Mouse (Mus musculus): ENCODE measurements around the gene Zfhx3. TPM values are rescaled to one million over a fixed set of nuclear protein-coding genes. Genes with fewer than 3 reads are reported as not detected.

Gene Zfhx3
- total and polyA plus RNA-seq, 3 experiments = 0.23 to 2.5 TPM; not detected in 1

- Histone ChIP-seq H3K36me3 (ENCODE audit: control insufficient read depth in 1 of 2, insufficient read depth in 2 of 2, low read length in 2 of 2) (peaks cover 0 to 19% of the 10 kb centered on the region in 2 experiments; a peak in 2 of 4 replicates), H3K9me3 (replicated peaks; ENCODE audit: insufficient read depth, low read length) (no peaks in the 10 kb centered on the region), H3K9ac (ENCODE audit: control insufficient read depth, low read depth, low read length, poor library complexity, severe bottlenecking) (no peak overlapping the region), H3K27me3 (ENCODE audit: control insufficient read depth in 1 of 2, insufficient read depth in 2 of 2, low read length in 2 of 2) (no peaks in the 10 kb centered on the region), H3K79me2 (ENCODE audit: control insufficient read depth, insufficient read depth, low read length, poor library complexity) (no peaks in the 10 kb centered on the region), H3K4me1 (ENCODE audit: control insufficient read depth in 1 of 2, insufficient read depth in 2 of 2, low read length in 2 of 2) (peaks cover 7 to 15% of the 10 kb centered on the region in 2 experiments), H3K4me3 (ENCODE audit: control insufficient read depth in 1 of 2, insufficient read depth in 1 of 2, low read depth in 2 of 2, low read length in 2 of 2) (no peak overlapping the region), H3K27ac (ENCODE audit: control insufficient read depth, low read depth, low read length) (no peak overlapping the region)
- TF ChIP-seq MXI1 (IDR thresholded peaks at IDR 0.05; ENCODE audit: low read depth, low read length) = no peak
- TF ChIP-seq NRF1 (IDR thresholded peaks at IDR 0.05; ENCODE audit: insufficient read depth, low read depth, low read length, poor library complexity, severe bottlenecking) = no peak
- TF ChIP-seq CTCF (IDR thresholded peaks at IDR 0.05 in 2 of 3, conservative IDR thresholded peaks at IDR 0.05 in 1 of 3; ENCODE audit: control insufficient read depth in 1 of 3, insufficient read depth in 1 of 3, low read depth in 2 of 3, low read length in 3 of 3, poor library complexity in 1 of 3, severe bottlenecking in 1 of 3) = no peak
- TF ChIP-seq RCOR1 (IDR thresholded peaks at IDR 0.05; ENCODE audit: low read depth, low read length) = no peak
- no peak for TF ChIP-seq USF2 (IDR thresholded peaks at IDR 0.05; ENCODE audit: borderline replicate concordance in 1 of 2, insufficient read depth in 1 of 2, low read depth in 1 of 2, low read length in 2 of 2)
- TF ChIP-seq POLR2A (IDR thresholded peaks at IDR 0.05; ENCODE audit: control insufficient read depth in 1 of 2, insufficient read depth in 1 of 2, low read depth in 1 of 2, low read length in 2 of 2, poor library complexity in 1 of 2) = no peak
- TF ChIP-seq ZNF384 (IDR thresholded peaks at IDR 0.05; ENCODE audit: low read depth, low read length) = no peak
- no peak for TF ChIP-seq ZMIZ1 (IDR thresholded peaks at IDR 0.05; ENCODE audit: low read depth, low read length)
- TF ChIP-seq MAFK (IDR thresholded peaks at IDR 0.05; ENCODE audit: borderline replicate concordance, low read depth, low read length) = no peak
- no peak for TF ChIP-seq ZKSCAN1 (IDR thresholded peaks at IDR 0.05; ENCODE audit: low read depth, low read length)
- TF ChIP-seq BHLHE40 (IDR thresholded peaks at IDR 0.05; ENCODE audit: borderline replicate concordance, low read depth, low read length) = no peak
- TF ChIP-seq TBP (IDR thresholded peaks at IDR 0.05; ENCODE audit: low read depth, low read length) = no peak
- TF ChIP-seq EP300 (IDR thresholded peaks at IDR 0.05; ENCODE audit: low read depth in 1 of 2, low read length in 2 of 2) = no peak
- no peak for TF ChIP-seq SMC3 (IDR thresholded peaks at IDR 0.05; ENCODE audit: low read depth, low read length)
- no peak for TF ChIP-seq USF1 (IDR thresholded peaks at IDR 0.05; ENCODE audit: low read depth, low read length)
- DNase-seq (ENCODE audit: low read depth, low spot score) = no peak
Observed at GRCm38 (mm10) chr8:108608678-108609077, 666.2 kb downstream of the Zfhx3 start.

GRCm38 (mm10) chr8:108609114-108609513, 666.7 kb downstream of the Zfhx3 start:
- Histone ChIP-seq H3K9me3 (replicated peaks; ENCODE audit: insufficient read depth, low read length) (no peaks in the 10 kb centered on the region), H3K27ac (ENCODE audit: control insufficient read depth, low read depth, low read length) (no peak overlapping the region), H3K36me3 (ENCODE audit: control insufficient read depth in 1 of 2, insufficient read depth in 2 of 2, low read length in 2 of 2) (peaks cover 0 to 19% of the 10 kb centered on the region in 2 experiments; a peak in 2 of 4 replicates), H3K4me3 (ENCODE audit: control insufficient read depth in 1 of 2, insufficient read depth in 1 of 2, low read depth in 2 of 2, low read length in 2 of 2) (no peak overlapping the region), H3K79me2 (ENCODE audit: control insufficient read depth, insufficient read depth, low read length, poor library complexity) (no peaks in the 10 kb centered on the region), H3K27me3 (ENCODE audit: control insufficient read depth in 1 of 2, insufficient read depth in 2 of 2, low read length in 2 of 2) (no peaks in the 10 kb centered on the region), H3K9ac (ENCODE audit: control insufficient read depth, low read depth, low read length, poor library complexity, severe bottlenecking) (no peak overlapping the region), H3K4me1 (ENCODE audit: control insufficient read depth in 1 of 2, insufficient read depth in 2 of 2, low read length in 2 of 2) (peaks cover 7 to 15% of the 10 kb centered on the region in 2 experiments)
- TF ChIP-seq USF2 (IDR thresholded peaks at IDR 0.05; ENCODE audit: borderline replicate concordance in 1 of 2, insufficient read depth in 1 of 2, low read depth in 1 of 2, low read length in 2 of 2) (no peak), RAD21 (IDR thresholded peaks at IDR 0.05; ENCODE audit: low read depth, low read length) (no peak), USF1 (IDR thresholded peaks at IDR 0.05; ENCODE audit: low read depth, low read length) (no peak), TBP (IDR thresholded peaks at IDR 0.05; ENCODE audit: low read depth, low read length) (no peak), TAL1 (IDR thresholded peaks at IDR 0.05; ENCODE audit: low read length) (no peak), CHD2 (IDR thresholded peaks at IDR 0.05; ENCODE audit: low read length) (no peak), ZKSCAN1 (IDR thresholded peaks at IDR 0.05; ENCODE audit: low read depth, low read length) (no peak), KAT2A (conservative IDR thresholded peaks at IDR 0.05; ENCODE audit: low read depth, low read length) (no peak), ZMIZ1 (IDR thresholded peaks at IDR 0.05; ENCODE audit: low read depth, low read length) (no peak), CTCF (IDR thresholded peaks at IDR 0.05 in 2 of 3, conservative IDR thresholded peaks at IDR 0.05 in 1 of 3; ENCODE audit: control insufficient read depth in 1 of 3, insufficient read depth in 1 of 3, low read depth in 2 of 3, low read length in 3 of 3, poor library complexity in 1 of 3, severe bottlenecking in 1 of 3) (no peak), GATA1 (IDR thresholded peaks at IDR 0.05; ENCODE audit: low read depth, low read length) (no peak), MXI1 (IDR thresholded peaks at IDR 0.05; ENCODE audit: low read depth, low read length) (no peak), ZC3H11A (IDR thresholded peaks at IDR 0.05; ENCODE audit: low read depth, low read length) (no peak)
- DNase-seq (ENCODE audit: low read depth, low spot score) = no peak

Data from MEL (cell line).